8 mouse cellular contexts compared by ENCODE assay signal in the genomic region with DNA sequence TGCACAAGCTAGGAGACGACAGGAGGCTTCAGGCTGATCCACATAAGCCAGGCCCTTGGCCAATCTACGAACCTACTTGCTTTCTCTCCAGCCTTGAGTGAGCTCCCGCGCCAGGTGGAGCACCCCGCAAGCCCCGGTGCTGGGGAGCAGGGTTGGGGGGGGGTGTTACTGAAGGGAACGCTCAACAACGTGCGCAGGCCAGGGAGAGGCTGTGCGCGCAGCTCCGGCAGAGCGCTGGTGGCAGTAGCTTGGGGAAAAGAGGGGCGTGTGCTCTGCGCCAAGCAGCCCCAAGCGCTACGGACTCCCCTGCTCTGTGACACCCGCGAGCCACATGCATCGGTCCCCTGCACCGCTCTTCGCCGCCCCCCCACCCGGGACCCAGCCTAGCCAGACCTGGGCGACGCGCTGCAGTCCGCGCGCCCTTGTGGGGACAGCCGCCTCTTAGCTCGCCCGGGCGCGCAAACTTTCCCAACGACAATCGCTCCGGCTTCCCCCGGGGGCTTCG.
DNase-seq lines count a peak whose midpoint lies in the region; ATAC-seq and TF ChIP-seq lines count a peak whose summit lies in the region.

No protein-coding gene starts in this region.

- H3K4me3 ChIP-seq in G1E (ENCODE audit: low read depth, low read length), result peak overlapping the region; percentile 77; the same call in 1 of the 2 replicates
- peak overlapping the region; percentile 83 for H3K4me3 ChIP-seq in embryonic facial prominence, embryonic 13.5 days
- peak overlapping the region; percentile 86 for H3K4me3 ChIP-seq in limb, embryonic 12.5 days (replicated peaks)
- H3K4me3 ChIP-seq in neural tube, embryonic 13.5 days, result peak overlapping the region; percentile 72

- peak; percentile 10 to 31 for DNase-seq in cerebellum, adult 18-20 months
- no peak for DNase-seq in cerebellum, adult 11 months
- DNase-seq in G1E (ENCODE audit: low spot score), result no peak
- DNase-seq in heart, postnatal 4 days, result peak; percentile 41

- peak overlapping the region; percentile 88 for H3K27ac ChIP-seq in embryonic facial prominence, embryonic 13.5 days
- H3K27ac ChIP-seq in limb, embryonic 12.5 days, result peak overlapping the region; percentile 64
- peak overlapping the region; percentile 92 for H3K27ac ChIP-seq in neural tube, embryonic 13.5 days (replicated peaks)

- no peak for TF ChIP-seq CTCF in G1E (IDR thresholded peaks at IDR 0.05; ENCODE audit: low read depth, low read length)

- H3K4me1 ChIP-seq in G1E (ENCODE audit: insufficient read depth, low read depth, low read length), result peaks cover 12% of the 10 kb centered on the region
- H3K4me1 ChIP-seq in embryonic facial prominence, embryonic 13.5 days, result peaks cover 21% of the 10 kb centered on the region
- peaks cover 23% of the 10 kb centered on the region for H3K4me1 ChIP-seq in limb, embryonic 12.5 days (replicated peaks)
- H3K4me1 ChIP-seq in neural tube, embryonic 13.5 days (replicated peaks), result peaks cover 30% of the 10 kb centered on the region

- no peaks in the 10 kb centered on the region for H3K36me3 ChIP-seq in G1E (replicated peaks)
- no peaks in the 10 kb centered on the region for H3K36me3 ChIP-seq in embryonic facial prominence, embryonic 13.5 days
- no peaks in the 10 kb centered on the region for H3K36me3 ChIP-seq in limb, embryonic 12.5 days
- H3K36me3 ChIP-seq in neural tube, embryonic 13.5 days, result no peaks in the 10 kb centered on the region

- peak overlapping the region; percentile 91 for H3K9ac ChIP-seq in embryonic facial prominence, embryonic 13.5 days
- H3K9ac ChIP-seq in limb, embryonic 12.5 days (replicated peaks), result peak overlapping the region; percentile 83
- H3K9ac ChIP-seq in neural tube, embryonic 13.5 days, result peak overlapping the region; percentile 82

- WGBS in embryonic facial prominence, embryonic 13.5 days, result under 1% methylated on average over 36 of the region's 40 CpGs
- WGBS in limb, embryonic 12.5 days, result under 1% methylated on average over 35 of the region's 40 CpGs
- WGBS in neural tube, embryonic 13.5 days, result 0% methylated on average over 40 of the region's 40 CpGs

- H3K9me3 ChIP-seq in G1E (replicated peaks), result peaks cover 3% of the 10 kb centered on the region; the same call in 1 of the 2 replicates
- no peaks in the 10 kb centered on the region for H3K9me3 ChIP-seq in embryonic facial prominence, embryonic 13.5 days
- no peaks in the 10 kb centered on the region for H3K9me3 ChIP-seq in limb, embryonic 12.5 days
- H3K9me3 ChIP-seq in neural tube, embryonic 13.5 days, result no peaks in the 10 kb centered on the region

- ATAC-seq in G1E (ENCODE audit: extremely low read depth, insufficient number of reproducible peaks, low FRiP score, poor library complexity, severe bottlenecking), result no peak
- ATAC-seq in embryonic facial prominence, embryonic 13.5 days (ENCODE audit: insufficient number of reproducible peaks, insufficient read depth, low FRiP score, low TSS enrichment, low read depth), result peak; percentile 16; the same call in 1 of the 2 replicates
- ATAC-seq in limb, embryonic 12.5 days (ENCODE audit: insufficient number of reproducible peaks, insufficient read depth, low FRiP score, low TSS enrichment, low read depth), result peak; percentile 43; the same call in 1 of the 2 replicates
- ATAC-seq in neural tube, embryonic 13.5 days (ENCODE audit: low read depth), result peak; percentile 69
- ATAC-seq in megakaryocyte-erythroid progenitor cell, adult 5-6 weeks (replicated peaks; ENCODE audit: low FRiP score, low TSS enrichment, poor library complexity, severe bottlenecking), result no peak

- H3K4me2 ChIP-seq in embryonic facial prominence, embryonic 13.5 days, result peak overlapping the region; percentile 98
- H3K4me2 ChIP-seq in limb, embryonic 12.5 days, result peak overlapping the region; percentile 99
- H3K4me2 ChIP-seq in neural tube, embryonic 13.5 days, result peak overlapping the region; percentile 89

- peaks cover 14% of the 10 kb centered on the region for H3K27me3 ChIP-seq in G1E (ENCODE audit: insufficient read depth, low read length)
- H3K27me3 ChIP-seq in embryonic facial prominence, embryonic 13.5 days, result 0 out of 2 replicates have a peak, but pooled peaks cover 3% of the 10 kb centered on the region
- H3K27me3 ChIP-seq in limb, embryonic 12.5 days, result 0 out of 2 replicates have a peak, but pooled peaks cover 5% of the 10 kb centered on the region
- peaks cover 22% of the 10 kb centered on the region for H3K27me3 ChIP-seq in neural tube, embryonic 13.5 days

Comparison
In these comparisons a context has a peak if more than half of its experiments do, and no peak if none do; other contexts are left out.
1. DNase-seq: peak in cerebellum, adult 18-20 months (2 of 2) and heart, postnatal 4 days (single experiment); none in cerebellum, adult 11 months (single experiment) and G1E (single experiment).
2. ATAC-seq: peak in embryonic facial prominence, embryonic 13.5 days (single experiment), limb, embryonic 12.5 days (single experiment) and neural tube, embryonic 13.5 days (single experiment); none in G1E (single experiment) and megakaryocyte-erythroid progenitor cell, adult 5-6 weeks (single experiment).
3. Peak in every context shown above with its lines, with median percentiles within 50 percentile points of each other: H3K4me3 ChIP-seq, H3K27ac ChIP-seq, H3K4me2 ChIP-seq and H3K9ac ChIP-seq.